Mouse (Mus musculus) liver, adult 2 months (tissue): ENCODE measurements around the gene Agpat2.
A peak's percentile ranks its signal among the peaks of the same experiment; 100 is the strongest.

Source experiments
- CTCF ChIP-seq: fragments of 200-500 bp; IDR thresholded peaks from 2 replicates; pipeline ENCODE4 v1.5.1; 2011; ENCODE audit warnings: low read depth, low read length, control low read depth
- POLR2A ChIP-seq: fragments of 200-500 bp; IDR thresholded peaks from 2 replicates; pipeline ENCODE4 v1.6.1; 2011; ENCODE audit warnings: low read length, control low read depth; ENCODE audit not compliant: insufficient read depth; ENCODE audit errors: extremely low read depth

DNA sequence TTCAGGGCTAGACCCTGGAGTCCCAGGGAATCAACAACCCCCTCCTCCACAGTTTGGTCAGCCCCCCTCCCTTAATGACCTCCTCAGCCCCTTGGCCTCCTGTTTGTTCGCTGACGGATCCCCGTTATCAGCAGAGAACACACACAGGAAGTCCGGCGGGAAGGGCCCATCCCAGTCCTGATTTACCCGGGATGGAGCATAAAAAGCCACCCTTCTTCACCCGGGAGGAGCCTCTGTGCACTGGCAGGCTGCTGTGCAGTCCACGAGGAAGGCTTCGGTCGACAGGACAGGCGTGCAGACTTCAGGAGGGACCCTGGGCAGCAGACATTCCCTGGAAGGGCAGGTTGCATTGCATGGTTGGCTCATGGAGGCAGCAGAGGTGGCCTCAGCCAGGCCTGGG lies 20.6 kb downstream of the Agpat2 start:
- TF ChIP-seq POLR2A (peak; percentile 85), CTCF (no peak)
